Mouse (Mus musculus) limb, embryonic 15.5 days (tissue): ENCODE results near the gene Cdh23. TPM values are rescaled to one million over a fixed set of nuclear protein-coding genes. Genes with fewer than 3 reads are reported as not detected.

Source experiments
- ATAC-seq: fragments of 200-750 bp; cut with Nextera tagmentation; 2 replicates; pipeline ENCODE4 v1.8.0; 2017; ENCODE audit warnings: low read depth, moderate TSS enrichment; ENCODE audit not compliant: insufficient number of reproducible peaks, low FRiP score, low TSS enrichment
- H3K27ac ChIP-seq: fragments of 300-500 bp; sonication (generic); 2 replicates; pipeline ENCODE4 v1.5.1; 2015; ENCODE audit warnings: moderate library complexity, mild to moderate bottlenecking, inconsistent platforms
- H3K27me3 ChIP-seq: fragments of 300-500 bp; sonication (generic); 2 replicates; pipeline ENCODE4 v1.6.1; 2015; ENCODE audit warnings: inconsistent platforms
- H3K36me3 ChIP-seq: fragments of 300-500 bp; sonication (generic); 2 replicates; pipeline ENCODE4 v1.6.1; 2015; ENCODE audit warnings: inconsistent platforms
- H3K4me1 ChIP-seq: fragments of 300-500 bp; sonication (generic); 2 replicates; pipeline ENCODE4 v1.6.1; 2015; ENCODE audit warnings: inconsistent platforms
- H3K4me2 ChIP-seq: fragments of 300-500 bp; sonication (generic); 2 replicates; pipeline ENCODE4 v1.6.1; 2015; ENCODE audit warnings: mild to moderate bottlenecking, inconsistent platforms
- H3K4me3 ChIP-seq: fragments of 300-500 bp; sonication (generic); 2 replicates; pipeline ENCODE4 v1.5.1; 2015; ENCODE audit warnings: mild to moderate bottlenecking, inconsistent platforms
- H3K9ac ChIP-seq: fragments of 300-500 bp; sonication (generic); 2 replicates; pipeline ENCODE4 v1.6.1; 2015; ENCODE audit warnings: inconsistent platforms
- H3K9me3 ChIP-seq: fragments of 300-500 bp; sonication (generic); 2 replicates; pipeline ENCODE4 v1.6.1; 2016; ENCODE audit warnings: inconsistent platforms
- WGBS: fragments of 180-500 bp; shearing (Covaris S2); methylation state at CpG from one replicate; pipeline ENCODE4 v1.1.7; 2015; 5-methylcytosine and 5-hydroxymethylcytosine counted together
- polyA plus RNA-seq: library from polyadenylated mRNA; unstranded; fragments of >200 nt; fragmentation: Nextera tagmentation; extraction: Ambion mirVana; gene quantifications from 2 replicates; pipeline ENCODE4 v1.2.1, GENCODE M21; 2015

The Cdh23 gene
- polyA plus RNA-seq, 1 experiment from 2014 or later, result 1.6 TPM

GRCm38 (mm10) chr10:60334583-60334982, 361.7 kb downstream of the Cdh23 start:
- WGBS, result 69% methylated on average over 7 of the region's 7 CpGs
- ATAC-seq, result no peak
- Histone ChIP-seq H3K36me3 (no peaks in the 10 kb centered on the region), H3K27ac (no peak overlapping the region), H3K9ac (no peak overlapping the region), H3K4me3 (no peak overlapping the region), H3K9me3 (no peaks in the 10 kb centered on the region), H3K4me1 (peaks cover 2% of the 10 kb centered on the region), H3K27me3 (no peaks in the 10 kb centered on the region), H3K4me2 (no peak overlapping the region)

GRCm38 (mm10) chr10:60328963-60329650, 367.2 kb downstream of the Cdh23 start:
- Histone ChIP-seq H3K27me3 (no peaks in the 10 kb centered on the region), H3K36me3 (no peaks in the 10 kb centered on the region), H3K4me2 (no peak overlapping the region), H3K9me3 (no peaks in the 10 kb centered on the region), H3K9ac (no peak overlapping the region), H3K27ac (no peak overlapping the region; the same call in 1 of the 2 replicates), H3K4me1 (peaks cover 12% of the 10 kb centered on the region), H3K4me3 (no peak overlapping the region)
- no peak for ATAC-seq
- WGBS, result 69% methylated on average over 10 of the region's 11 CpGs

GRCm38 (mm10) chr10:60316166-60316565, 380.1 kb downstream of the Cdh23 start:
- Histone ChIP-seq H3K4me2 (no peak overlapping the region), H3K9me3 (no peaks in the 10 kb centered on the region), H3K9ac (no peak overlapping the region), H3K27ac (no peak overlapping the region), H3K27me3 (no peaks in the 10 kb centered on the region), H3K4me3 (no peak overlapping the region), H3K36me3 (no peaks in the 10 kb centered on the region), H3K4me1 (no peaks in the 10 kb centered on the region)
- no peak for ATAC-seq
- 83% methylated on average over 4 of the region's 4 CpGs for whole genome bisulfite sequencing

GRCm38 (mm10) chr10:60313606-60314005, 382.7 kb downstream of the Cdh23 start:
- no peak overlapping the region for H3K9ac ChIP-seq

GRCm38 (mm10) chr10:60310629-60311028, 385.7 kb downstream of the Cdh23 start:
- no peaks in the 10 kb centered on the region for H3K27me3 ChIP-seq
- H3K36me3 ChIP-seq, result no peaks in the 10 kb centered on the region
- H3K9me3 ChIP-seq, result no peaks in the 10 kb centered on the region
- H3K4me3 ChIP-seq, result no peak overlapping the region
- 87% methylated on average over 13 of the region's 13 CpGs for WGBS
- no peak for ATAC-seq
- H3K27ac ChIP-seq, result no peak overlapping the region
- H3K4me1 ChIP-seq, result no peaks in the 10 kb centered on the region
- no peak overlapping the region for H3K9ac ChIP-seq
- no peak overlapping the region for H3K4me2 ChIP-seq

More at GRCm38 (mm10) chr10:60313606-60314005, 382.7 kb downstream of the Cdh23 start:
- Histone ChIP-seq H3K36me3 (no peaks in the 10 kb centered on the region), H3K4me1 (no peaks in the 10 kb centered on the region), H3K27ac (no peak overlapping the region), H3K9me3 (no peaks in the 10 kb centered on the region), H3K27me3 (no peaks in the 10 kb centered on the region), H3K4me2 (no peak overlapping the region), H3K4me3 (no peak overlapping the region)
- no peak for ATAC-seq
- WGBS, result 89% methylated on average over 5 of the region's 5 CpGs

GRCm38 (mm10) chr10:60304854-60305628, 391.2 kb downstream of the Cdh23 start:
- H3K9me3 ChIP-seq, result no peaks in the 10 kb centered on the region
- no peaks in the 10 kb centered on the region for H3K4me1 ChIP-seq
- H3K4me3 ChIP-seq, result no peak overlapping the region
- no peaks in the 10 kb centered on the region for H3K27me3 ChIP-seq
- peak; percentile 42; the same call in 1 of the 2 replicates for ATAC-seq
- peaks cover 39% of the 10 kb centered on the region for H3K36me3 ChIP-seq
- no peak overlapping the region for H3K9ac ChIP-seq
- 62% methylated on average over 15 of the region's 15 CpGs for WGBS
- H3K27ac ChIP-seq, result no peak overlapping the region
- H3K4me2 ChIP-seq, result no peak overlapping the region

- H3K36me3 ChIP-seq, result peaks cover 55% of the 10 kb centered on the region
- WGBS, result 86% methylated on average over 17 of the region's 17 CpGs
- H3K4me1 ChIP-seq, result no peaks in the 10 kb centered on the region
- no peaks in the 10 kb centered on the region for H3K9me3 ChIP-seq
- H3K4me3 ChIP-seq, result no peak overlapping the region
- H3K4me2 ChIP-seq, result no peak overlapping the region
- no peak for ATAC-seq
- no peak overlapping the region for H3K9ac ChIP-seq
- H3K27ac ChIP-seq, result no peak overlapping the region
- H3K27me3 ChIP-seq, result no peaks in the 10 kb centered on the region
These were observed 392.9 kb downstream of the Cdh23 start for GRCm38 (mm10) chr10:60303419-60303818.

- ATAC-seq, result no peak
- H3K9me3 ChIP-seq, result no peaks in the 10 kb centered on the region
- peaks cover 83% of the 10 kb centered on the region for H3K36me3 ChIP-seq
- no peak overlapping the region for H3K4me3 ChIP-seq
- H3K4me2 ChIP-seq, result no peak overlapping the region
- H3K27me3 ChIP-seq, result no peaks in the 10 kb centered on the region
- no peaks in the 10 kb centered on the region for H3K4me1 ChIP-seq
- H3K9ac ChIP-seq, result no peak overlapping the region
- 97% methylated on average over 12 of the region's 12 CpGs for WGBS
- no peak overlapping the region for H3K27ac ChIP-seq
These were observed 396.7 kb downstream of the Cdh23 start for GRCm38 (mm10) chr10:60299636-60300035.

GRCm38 (mm10) chr10:60296027-60296426, 400.3 kb downstream of the Cdh23 start:
- Histone ChIP-seq H3K4me1 (0 out of 2 replicates have a peak, but pooled peaks cover under 1% of the 10 kb centered on the region), H3K9ac (no peak overlapping the region), H3K9me3 (no peaks in the 10 kb centered on the region), H3K4me3 (no peak overlapping the region), H3K4me2 (no peak overlapping the region), H3K27ac (peak overlapping the region; percentile 22; the same call in 1 of the 2 replicates), H3K36me3 (peaks cover 87% of the 10 kb centered on the region), H3K27me3 (no peaks in the 10 kb centered on the region)
- no peak for ATAC-seq
- 66% methylated on average over 9 of the region's 9 CpGs for WGBS

- WGBS, result 87% methylated on average over 3 of the region's 3 CpGs
- ATAC-seq, result no peak
- H3K36me3 ChIP-seq, result peaks cover 80% of the 10 kb centered on the region
These were observed 400.9 kb downstream of the Cdh23 start for GRCm38 (mm10) chr10:60295356-60295755.

GRCm38 (mm10) chr10:60294621-60295020, 401.7 kb downstream of the Cdh23 start:
- Histone ChIP-seq H3K9me3 (no peaks in the 10 kb centered on the region), H3K4me3 (no peak overlapping the region), H3K9ac (no peak overlapping the region), H3K27me3 (no peaks in the 10 kb centered on the region), H3K36me3 (peaks cover 73% of the 10 kb centered on the region), H3K4me2 (no peak overlapping the region), H3K4me1 (peaks cover 14% of the 10 kb centered on the region), H3K27ac (no peak overlapping the region)
- WGBS, result 87% methylated on average over 7 of the region's 7 CpGs
- no peak for ATAC-seq

More at GRCm38 (mm10) chr10:60295356-60295755, 400.9 kb downstream of the Cdh23 start:
- Histone ChIP-seq H3K4me3 (no peak overlapping the region), H3K27ac (no peak overlapping the region), H3K9ac (no peak overlapping the region), H3K4me1 (peaks cover 6% of the 10 kb centered on the region), H3K4me2 (no peak overlapping the region), H3K9me3 (no peaks in the 10 kb centered on the region), H3K27me3 (no peaks in the 10 kb centered on the region)

GRCm38 (mm10) chr10:60292209-60292608, 404.1 kb downstream of the Cdh23 start:
- Histone ChIP-seq H3K36me3 (peaks cover 52% of the 10 kb centered on the region), H3K27ac (no peak overlapping the region), H3K27me3 (no peaks in the 10 kb centered on the region), H3K4me2 (no peak overlapping the region), H3K9me3 (no peaks in the 10 kb centered on the region), H3K4me1 (peaks cover 20% of the 10 kb centered on the region), H3K4me3 (no peak overlapping the region), H3K9ac (no peak overlapping the region)
- WGBS, result 87% methylated on average over 8 of the region's 8 CpGs
- ATAC-seq, result no peak
